Mouse (Mus musculus): Measurements from ENCODE around the gene Spock2.

- TF ChIP-seq CTCF (IDR thresholded peaks at IDR 0.05; ENCODE audit: low read depth) = no peak
- TF ChIP-seq EP300 (optimal IDR thresholded peaks at IDR 0.05) = no peak
Measured at GRCm38 (mm10) chr10:60166068-60166467, 60.0 kb downstream of the Spock2 start.

Data from stomach, postnatal 0 days (tissue).